In genomic region chr10:17602446-17602845, GRCm38 (mm10) we compare ENCODE assay signal across 19 mouse cellular contexts.
"Had no signal": no experiment of that assay in that cellular context is flagged by ENCODE, and none has a peak within 500 bp of the region (broad histone marks: within the 10 kb centered on the region; RNA-seq: fewer than 3 reads in every experiment).

No protein-coding gene starts in this region.

- H3K4me3 ChIP-seq: layer of hippocampus, adult 2 months; limb, embryonic 10.5 days; limb, embryonic 13.5 days; liver, embryonic 12.5 days; liver, embryonic 15.5 days; lung, embryonic 15.5 days; megakaryocyte, embryonic 14.5 days; midbrain, embryonic 12.5 days; midbrain, embryonic 15.5 days; neural tube, embryonic 13.5 days had no signal

- H3K4me1 ChIP-seq: limb, embryonic 10.5 days; limb, embryonic 13.5 days; lung, embryonic 15.5 days; midbrain, embryonic 15.5 days; neural tube, embryonic 13.5 days had no signal

- H3K4me2 ChIP-seq: limb, embryonic 13.5 days; liver, embryonic 12.5 days; liver, embryonic 15.5 days; lung, embryonic 15.5 days; midbrain, embryonic 12.5 days; midbrain, embryonic 15.5 days; neural tube, embryonic 13.5 days had no signal

- H3K27ac ChIP-seq: layer of hippocampus, adult 2 months; limb, embryonic 10.5 days; limb, embryonic 13.5 days; liver, embryonic 15.5 days; lung, embryonic 15.5 days; midbrain, embryonic 12.5 days; midbrain, embryonic 15.5 days; neural tube, embryonic 13.5 days had no signal

- H3K9ac ChIP-seq: limb, embryonic 13.5 days; liver, embryonic 12.5 days; liver, embryonic 15.5 days; lung, embryonic 15.5 days; midbrain, embryonic 12.5 days; midbrain, embryonic 15.5 days; neural tube, embryonic 13.5 days had no signal

- DNase-seq: kidney, adult 18-20 months; kidney, adult 9 months; kidney, postnatal 14 days; layer of hippocampus, adult 9-11 months; liver; retina, postnatal 1 day; thymus, adult 18-20 months; thymus, postnatal 36 days had no signal

- ATAC-seq: inflammation-experienced regulatory T-cells, adult 6 months; liver, embryonic 12.5 days; midbrain, embryonic 15.5 days had no signal

- H3K27me3 ChIP-seq: limb, embryonic 13.5 days; liver, embryonic 12.5 days; liver, embryonic 15.5 days; lung, embryonic 15.5 days; megakaryocyte, embryonic 14.5 days; midbrain, embryonic 12.5 days; midbrain, embryonic 15.5 days; neural tube, embryonic 13.5 days had no signal

- H3K36me3 ChIP-seq: limb, embryonic 10.5 days; limb, embryonic 13.5 days; liver, embryonic 12.5 days; liver, embryonic 15.5 days; lung, embryonic 15.5 days; midbrain, embryonic 12.5 days; midbrain, embryonic 15.5 days; neural tube, embryonic 13.5 days had no signal

- H3K9me3 ChIP-seq: limb, embryonic 10.5 days; limb, embryonic 13.5 days; liver, embryonic 12.5 days; liver, embryonic 15.5 days; lung, embryonic 15.5 days; megakaryocyte, embryonic 14.5 days; midbrain, embryonic 12.5 days; midbrain, embryonic 15.5 days; neural tube, embryonic 13.5 days had no signal
